Mouse (Mus musculus) liver, embryonic 11.5 days (tissue): ENCODE data around the gene Stk10. TPM values are rescaled to one million over a fixed set of nuclear protein-coding genes. Genes with fewer than 3 reads are reported as not detected.

ENCODE experiments used
- ATAC-seq: fragments of 200-750 bp; cut with Nextera tagmentation; replicated peaks from 2 replicates; pipeline ENCODE4 v1.8.0; 2017; ENCODE audit warnings: moderate number of reproducible peaks, mild to moderate bottlenecking, moderate TSS enrichment, moderate library complexity; ENCODE audit not compliant: low FRiP score
- DNase-seq: peaks from one replicate; pipeline ENCODE4 v3.0.0-alpha.2; 2017; ENCODE audit warnings: low spot score
- H3K27ac ChIP-seq: fragments of 300-500 bp; sonication (generic); 2 replicates; pipeline ENCODE4 v1.5.1; 2014; ENCODE audit warnings: mild to moderate bottlenecking, low read depth, low read length, control low read depth
- H3K27me3 ChIP-seq: fragments of 300-500 bp; sonication (generic); replicated peaks from 2 replicates; pipeline ENCODE4 v1.6.1; 2014; ENCODE audit warnings: low read length, mixed read lengths; ENCODE audit not compliant: control insufficient read depth, insufficient read depth
- H3K36me3 ChIP-seq: fragments of 300-500 bp; sonication (generic); 2 replicates; pipeline ENCODE4 v1.6.1; 2014; ENCODE audit warnings: mild to moderate bottlenecking, low read length, moderate library complexity, mixed read lengths; ENCODE audit not compliant: control insufficient read depth, insufficient read depth
- H3K4me1 ChIP-seq: fragments of 300-500 bp; sonication (generic); replicated peaks from 2 replicates; pipeline ENCODE4 v1.6.1; 2014; ENCODE audit warnings: low read length, mixed read lengths; ENCODE audit not compliant: control insufficient read depth, insufficient read depth
- H3K4me2 ChIP-seq: fragments of 300-500 bp; sonication (generic); 2 replicates; pipeline ENCODE4 v1.6.1; 2014; ENCODE audit warnings: mild to moderate bottlenecking, control low read depth, moderate library complexity
- H3K4me3 ChIP-seq: fragments of 300-500 bp; sonication (generic); 2 replicates; pipeline ENCODE4 v1.5.1; 2014; ENCODE audit warnings: low read depth, low read length, control low read depth
- H3K9ac ChIP-seq: fragments of 300-500 bp; sonication (generic); 2 replicates; pipeline ENCODE4 v1.6.1; 2014; ENCODE audit warnings: low read depth, low read length, control low read depth
- H3K9me3 ChIP-seq: fragments of 300-500 bp; sonication (generic); 2 replicates; pipeline ENCODE4 v1.6.1; 2016; ENCODE audit warnings: low read length, inconsistent platforms, mixed read lengths; ENCODE audit not compliant: control insufficient read depth
- WGBS: fragments of 180-500 bp; shearing (Covaris S2); extraction: QIAGEN DNeasy Blood & Tissue Kit; methylation state at CpG from one replicate; pipeline ENCODE4 v1.1.7; 2014; 5-methylcytosine and 5-hydroxymethylcytosine counted together
- polyA plus RNA-seq: library from polyadenylated mRNA; unstranded; fragments of >200 nt; fragmentation: Nextera tagmentation; extraction: Ambion mirVana; gene quantifications from 2 replicates; pipeline ENCODE4 v1.2.1, GENCODE M21; 2014

The Stk10 gene
- 4.8 and 5.8 TPM in 2 replicates for polyA plus RNA-seq

DNA sequence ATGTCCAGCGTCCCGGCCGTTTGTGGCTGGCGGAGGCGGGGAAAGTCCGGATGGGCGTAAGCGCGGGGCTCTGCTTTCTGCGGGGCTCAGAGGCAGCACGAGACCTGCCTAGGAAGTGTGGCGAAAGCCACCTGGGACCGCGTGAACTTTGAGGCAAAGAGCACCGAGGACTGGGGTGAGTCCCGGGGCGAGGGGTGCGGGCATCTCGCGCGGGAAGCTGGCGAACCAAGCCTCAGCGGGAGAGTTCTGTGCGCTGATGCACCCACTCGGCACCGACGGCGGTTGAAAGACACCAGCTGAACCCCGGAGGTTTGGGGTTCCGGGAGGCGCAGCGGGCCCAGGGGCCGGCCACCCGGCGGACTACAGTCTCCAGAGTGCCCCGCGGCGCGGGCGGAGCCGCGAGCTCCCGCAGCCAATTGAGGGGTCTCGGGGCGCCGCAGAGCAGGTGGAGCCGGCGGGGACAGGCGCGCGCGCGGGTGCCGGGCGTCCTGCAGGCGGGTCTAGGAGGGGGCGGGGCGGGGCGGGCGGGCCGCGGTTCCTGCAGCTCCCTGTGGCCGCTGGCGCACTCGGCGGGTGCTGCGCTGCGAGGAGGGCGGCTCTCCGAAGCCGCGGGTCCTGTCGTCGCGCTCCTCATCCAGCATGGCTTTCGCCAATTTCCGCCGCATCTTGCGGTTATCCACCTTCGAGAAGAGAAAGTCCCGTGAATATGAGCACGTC is at the start of gene Stk10:
Stk10 (plus strand) TSS at position 541 of the 717 bp plus-strand sequence.
- Histone ChIP-seq H3K4me1 (peaks cover 23% of the 10 kb centered on the region), H3K27me3 (no peaks in the 10 kb centered on the region), H3K9me3 (no peaks in the 10 kb centered on the region), H3K4me3 (peak within 1 kb of the TSS; percentile 77), H3K36me3 (no peaks in the 10 kb centered on the region), H3K27ac (peak within 1 kb of the TSS; percentile 25), H3K9ac (peak within 1 kb of the TSS; percentile 83), H3K4me2 (peak within 1 kb of the TSS; percentile 98)
- under 1% methylated on average over 79 of the region's 82 CpGs for WGBS
- peak; percentile 89 for DNase-seq
- ATAC-seq: peak; percentile 96

DNA sequence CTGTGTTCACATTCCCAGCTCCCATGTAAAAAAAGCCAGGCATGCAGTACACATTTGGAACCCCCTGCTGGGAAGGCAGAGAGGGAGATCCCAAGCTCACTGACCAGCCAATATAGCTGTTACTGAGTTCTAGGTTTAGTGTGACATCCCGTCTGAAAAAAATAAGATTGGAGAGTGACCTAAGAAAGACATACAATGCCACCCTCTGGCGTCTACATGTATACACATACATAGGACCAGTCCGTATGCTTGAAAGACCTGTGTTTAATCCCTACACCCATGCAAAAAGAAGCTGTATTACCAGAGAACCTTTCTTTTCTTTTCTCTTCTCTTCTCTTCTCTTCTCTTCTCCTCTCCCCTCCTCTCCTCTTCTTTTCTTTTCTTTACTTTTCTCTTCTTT is 47.8 kb upstream of the Stk10 start:
- 56% methylated on average over 3 of the region's 3 CpGs for WGBS
- no peaks in the 10 kb centered on the region for H3K9me3 ChIP-seq
- no peak overlapping the region for H3K27ac ChIP-seq
- ATAC-seq: no peak
- no peaks in the 10 kb centered on the region for H3K36me3 ChIP-seq
- no peak overlapping the region for H3K4me3 ChIP-seq
- no peak overlapping the region for H3K9ac ChIP-seq
- no peaks in the 10 kb centered on the region for H3K27me3 ChIP-seq
- no peak for DNase-seq
- peaks cover 4% of the 10 kb centered on the region for H3K4me1 ChIP-seq
- H3K4me2 ChIP-seq: no peak overlapping the region

DNA sequence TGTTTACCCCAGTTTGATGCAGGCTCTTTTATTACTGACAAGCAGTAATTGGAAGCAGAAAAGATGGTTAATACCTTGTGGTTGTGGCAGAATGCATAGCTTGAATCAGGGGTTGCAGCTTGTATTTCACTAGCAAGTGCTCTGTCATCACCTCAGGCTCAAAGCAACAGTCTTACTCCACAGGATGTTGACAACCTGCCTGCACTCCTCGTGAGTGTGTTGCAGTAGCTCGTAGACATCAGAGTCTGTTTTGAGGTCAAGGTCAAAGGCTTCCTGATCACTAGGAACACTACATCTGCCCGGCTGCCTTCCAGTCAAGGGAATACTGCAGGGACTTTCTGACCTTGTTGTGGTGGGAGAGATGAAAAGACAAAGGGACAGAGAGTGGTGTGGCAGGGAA is 46.5 kb upstream of the Stk10 start:
- H3K4me1 ChIP-seq: peaks cover 4% of the 10 kb centered on the region
- no peaks in the 10 kb centered on the region for H3K9me3 ChIP-seq
- no peaks in the 10 kb centered on the region for H3K36me3 ChIP-seq
- ATAC-seq: no peak
- H3K4me2 ChIP-seq: no peak overlapping the region
- H3K27me3 ChIP-seq: no peaks in the 10 kb centered on the region
- no peak overlapping the region for H3K27ac ChIP-seq
- WGBS: 56% methylated on average over 3 of the region's 3 CpGs
- H3K4me3 ChIP-seq: no peak overlapping the region
- no peak overlapping the region for H3K9ac ChIP-seq
- no peak for DNase-seq

DNA sequence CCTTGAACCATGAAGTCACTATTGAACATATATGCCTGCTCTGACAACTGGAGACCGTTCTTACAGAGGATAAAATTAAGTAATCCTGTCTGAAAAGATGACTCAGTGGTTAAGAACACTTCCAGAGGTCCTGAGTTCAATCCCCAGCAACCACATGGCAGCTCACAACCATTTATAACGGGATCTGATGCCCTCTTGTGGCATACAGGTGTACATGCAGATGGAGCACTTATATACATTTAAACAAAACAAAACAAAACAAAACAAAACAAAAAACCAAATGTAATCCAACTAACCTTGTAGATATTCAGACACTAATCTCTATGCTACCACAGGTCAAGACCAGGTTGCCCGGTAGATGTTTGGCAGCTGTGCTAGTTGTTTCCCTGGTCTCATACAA is 45.6 kb upstream of the Stk10 start:
- WGBS: 87% methylated on average over 3 of the region's 3 CpGs
- Histone ChIP-seq H3K9me3 (no peaks in the 10 kb centered on the region), H3K27me3 (no peaks in the 10 kb centered on the region), H3K27ac (no peak overlapping the region), H3K9ac (no peak overlapping the region), H3K4me2 (no peak overlapping the region), H3K4me3 (no peak overlapping the region), H3K4me1 (peaks cover 4% of the 10 kb centered on the region), H3K36me3 (no peaks in the 10 kb centered on the region)
- DNase-seq (no peak), ATAC-seq (no peak)

DNA sequence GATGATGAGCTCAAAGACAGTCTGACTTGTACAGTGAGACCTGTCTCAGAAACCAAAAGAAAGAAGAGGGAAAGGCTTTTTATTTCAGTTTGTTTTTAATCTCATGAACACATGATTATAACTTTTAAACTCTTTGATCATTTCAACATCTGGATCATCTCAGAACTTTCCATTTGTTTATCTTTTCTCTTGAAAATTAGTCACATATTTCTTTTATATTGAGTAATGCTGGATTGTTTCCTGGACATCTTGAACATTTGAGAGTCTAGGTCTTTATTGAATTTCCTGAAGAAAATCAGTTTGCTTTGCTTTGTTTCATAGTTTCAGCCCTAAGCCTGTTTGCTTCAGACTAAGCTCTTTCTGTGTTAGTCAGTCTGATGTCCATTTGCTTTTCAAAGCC is 44.8 kb upstream of the Stk10 start:
- Histone ChIP-seq H3K9me3 (no peaks in the 10 kb centered on the region), H3K4me1 (peaks cover 4% of the 10 kb centered on the region), H3K9ac (no peak overlapping the region), H3K4me2 (no peak overlapping the region), H3K27ac (no peak overlapping the region), H3K4me3 (no peak overlapping the region), H3K36me3 (no peaks in the 10 kb centered on the region), H3K27me3 (no peaks in the 10 kb centered on the region)
- DNase-seq (no peak), ATAC-seq (no peak)

DNA sequence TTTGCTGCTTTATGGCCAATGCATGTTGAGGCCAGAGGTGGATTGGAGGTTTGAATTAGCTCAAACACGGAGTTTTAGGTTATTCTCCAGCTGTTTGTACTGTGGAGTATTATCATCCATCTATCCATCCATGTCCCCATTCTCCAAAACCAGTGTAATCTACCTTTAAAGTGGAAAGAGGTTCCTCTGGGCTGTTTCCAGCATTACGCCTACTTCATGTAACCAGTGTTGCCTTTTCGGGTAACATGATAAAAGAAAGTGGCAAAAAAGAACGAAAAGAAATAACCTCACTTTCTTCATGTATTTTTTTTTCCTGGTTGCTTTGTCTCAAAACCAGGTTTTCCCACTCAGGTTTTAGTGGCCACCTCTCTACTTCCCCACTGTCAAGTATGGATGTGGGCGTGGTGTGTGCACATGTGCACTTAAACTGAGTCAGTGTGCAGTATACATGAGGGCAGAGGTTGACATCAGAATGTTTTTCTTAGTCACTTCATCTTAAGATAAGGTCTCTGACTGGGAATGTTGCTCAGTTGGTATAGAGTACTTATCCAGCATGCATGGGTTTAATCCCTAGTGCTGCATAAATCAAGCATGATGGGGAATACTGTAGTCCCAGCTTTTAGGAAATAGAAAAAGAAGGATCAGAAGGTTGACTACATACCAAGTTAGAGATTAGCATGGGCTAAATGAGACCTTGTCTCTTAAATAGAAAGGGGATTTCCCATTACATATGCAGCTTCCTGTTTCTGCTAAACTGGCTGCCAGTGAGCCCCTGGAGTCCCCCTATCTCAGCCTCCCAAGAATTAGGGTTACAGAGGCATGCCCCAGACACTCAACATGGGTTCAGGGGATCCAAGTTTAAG is 44.1 kb upstream of the Stk10 start:
- H3K4me2 ChIP-seq: no peak overlapping the region
- no peak overlapping the region for H3K27ac ChIP-seq
- ATAC-seq (no peak), DNase-seq (no peak)
- peaks cover 4% of the 10 kb centered on the region for H3K4me1 ChIP-seq
- no peaks in the 10 kb centered on the region for H3K9me3 ChIP-seq
- H3K36me3 ChIP-seq: no peaks in the 10 kb centered on the region
- no peak overlapping the region for H3K9ac ChIP-seq
- WGBS: 77% methylated on average over 5 of the region's 5 CpGs
- no peaks in the 10 kb centered on the region for H3K27me3 ChIP-seq
- H3K4me3 ChIP-seq: no peak overlapping the region

DNA sequence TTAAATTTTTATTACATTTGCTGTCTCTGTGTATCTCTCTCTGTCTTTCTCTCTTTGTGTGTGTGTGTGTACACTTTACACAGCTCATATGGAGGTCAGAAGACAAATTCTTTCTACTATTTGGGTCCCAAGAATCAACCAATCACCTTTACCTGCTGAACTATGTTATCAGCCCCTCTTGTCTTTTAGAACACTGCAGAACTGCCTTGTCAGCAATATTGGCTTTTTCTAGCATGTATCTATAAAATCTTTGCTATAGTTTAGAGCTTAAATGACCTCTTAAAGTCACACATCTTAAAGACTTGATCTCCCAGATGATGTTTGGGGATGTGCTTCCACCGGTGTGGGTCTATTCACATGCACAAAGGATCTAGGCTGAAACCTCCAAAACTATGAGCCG is 42.0 kb upstream of the Stk10 start:
- ATAC-seq (no peak), DNase-seq (no peak)
- Histone ChIP-seq H3K27ac (no peak overlapping the region), H3K9ac (no peak overlapping the region), H3K4me1 (peaks cover 4% of the 10 kb centered on the region; the same call in 1 of the 2 replicates), H3K4me2 (no peak overlapping the region), H3K4me3 (no peak overlapping the region), H3K9me3 (no peaks in the 10 kb centered on the region), H3K27me3 (no peaks in the 10 kb centered on the region), H3K36me3 (no peaks in the 10 kb centered on the region)
- 93% methylated on average over 2 of the region's 2 CpGs for WGBS

DNA sequence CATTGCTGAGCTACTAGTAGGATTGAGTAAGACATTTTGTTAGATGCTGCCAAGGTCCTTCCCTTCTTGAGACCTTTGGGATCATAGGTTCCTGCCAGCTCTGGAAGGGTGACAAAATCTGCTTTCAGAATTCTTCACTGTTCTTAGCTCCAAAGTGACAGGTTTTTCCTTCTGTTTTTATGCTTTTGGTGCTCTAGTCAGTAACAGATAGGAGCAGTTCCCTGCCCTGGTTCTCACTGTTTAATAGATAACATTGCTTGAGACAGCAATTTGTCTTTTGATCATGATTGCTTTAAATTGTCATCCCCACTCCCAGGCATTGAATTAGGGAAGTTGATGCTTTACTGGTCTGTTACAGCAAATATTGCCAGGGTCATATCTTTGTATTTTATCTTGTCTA is 39.8 kb upstream of the Stk10 start:
- no peak overlapping the region for H3K27ac ChIP-seq
- no peaks in the 10 kb centered on the region for H3K9me3 ChIP-seq
- no peak overlapping the region for H3K4me2 ChIP-seq
- no peaks in the 10 kb centered on the region for H3K27me3 ChIP-seq
- H3K36me3 ChIP-seq: no peaks in the 10 kb centered on the region
- H3K4me1 ChIP-seq: peaks cover 4% of the 10 kb centered on the region; the same call in 1 of the 2 replicates
- H3K4me3 ChIP-seq: no peak overlapping the region
- no peak overlapping the region for H3K9ac ChIP-seq
- no peak for DNase-seq
- no peak for ATAC-seq
